Mouse (Mus musculus) urinary bladder, postnatal 10 days (tissue): ENCODE measurements at regions not wholly inside any gene's neighbourhood (a gene's known extent, or its start where the extent isn't known, plus 50 kb on each side); places are given as distances from the start of the nearest gene placed in this dataset.
"Not testable (repeated sequence)": the region's sequence is repeated elsewhere in the genome, so short reads cannot be mapped to it uniquely, and the experiment has no call there.

Experiments used
- DNase-seq: peaks from one replicate; pipeline ENCODE4 v3.0.0; 2022; ENCODE audit warnings: low spot score

- no peak for DNase-seq
These were observed 224.8 kb upstream of the Irx4 start for GRCm38 (mm10) chr13:73035336-73035940.

GRCm38 (mm10) chr13:73039731-73040130 lies 220.5 kb upstream of the Irx4 start:
- no peak for DNase-seq

GRCm38 (mm10) chr13:73041233-73042040 lies 218.8 kb upstream of the Irx4 start:
- no peak for DNase-seq

- no peak for DNase-seq
These were observed 190.3 kb upstream of the Irx4 start for GRCm38 (mm10) chr13:73069840-73070530.

- DNase-seq = no peak
These were observed 189.8 kb upstream of the Irx4 start for GRCm38 (mm10) chr13:73070531-73070908.

- no peak for DNase-seq
These were observed 189.2 kb upstream of the Irx4 start for GRCm38 (mm10) chr13:73071032-73071431.

- DNase-seq = no peak
These were observed 188.1 kb upstream of the Irx4 start for GRCm38 (mm10) chr13:73071854-73072852.

- DNase-seq = no peak
These were observed 182.3 kb upstream of the Irx4 start for GRCm38 (mm10) chr13:73077866-73078430.

GRCm38 (mm10) chr13:73087815-73088214 lies 172.5 kb upstream of the Irx4 start:
- DNase-seq = not testable (repeated sequence)

GRCm38 (mm10) chr13:73091886-73092285 lies 168.4 kb upstream of the Irx4 start:
- DNase-seq = no peak

GRCm38 (mm10) chr13:73097502-73097901 lies 162.8 kb upstream of the Irx4 start:
- DNase-seq = no peak

- DNase-seq = no peak
These were observed 160.9 kb upstream of the Irx4 start for GRCm38 (mm10) chr13:73099407-73099806.

GRCm38 (mm10) chr13:73107250-73107993 lies 152.9 kb upstream of the Irx4 start:
- DNase-seq = no peak

- no peak for DNase-seq
These were observed 143.3 kb upstream of the Irx4 start for GRCm38 (mm10) chr13:73116822-73117632.

- DNase-seq = no peak
These were observed 142.6 kb upstream of the Irx4 start for GRCm38 (mm10) chr13:73117633-73118076.

- no peak for DNase-seq
These were observed 137.3 kb upstream of the Irx4 start for GRCm38 (mm10) chr13:73122945-73123344.

GRCm38 (mm10) chr13:73131270-73131669 lies 129.0 kb upstream of the Irx4 start:
- no peak for DNase-seq

GRCm38 (mm10) chr13:73132746-73133145 lies 127.5 kb upstream of the Irx4 start:
- DNase-seq = no peak

GRCm38 (mm10) chr13:73134929-73135328 lies 125.3 kb upstream of the Irx4 start:
- no peak for DNase-seq

GRCm38 (mm10) chr13:73141302-73141701 lies 119.0 kb upstream of the Irx4 start:
- DNase-seq = no peak
